Mouse (Mus musculus) MEL (cell line): ENCODE data around the gene Kdm5b. TPM values are rescaled to one million over a fixed set of nuclear protein-coding genes. Genes with fewer than 3 reads are reported as not detected.

Experiments
- DNase-seq: peaks from one replicate; pipeline ENCODE4 v3.0.0; 2011; ENCODE audit warnings: low read depth, low spot score
- H3K27ac ChIP-seq: 2 replicates; pipeline ENCODE4 v1.5.1; 2012; ENCODE audit warnings: low read depth, mild to moderate bottlenecking, control low read depth, low read length, moderate library complexity; ENCODE audit not compliant: control insufficient read depth
- H3K27me3 ChIP-seq, 2 experiments: fragments of 150-350 bp in 1 of 2; sonication (generic) in 1 of 2; 2 replicates each; pipeline ENCODE4 v1.6.1; 2012; ENCODE audit warnings: low read length in 2 of 2, mild to moderate bottlenecking in 2 of 2, improper control_type of control experiment in 1 of 2, moderate library complexity in 1 of 2; ENCODE audit not compliant: insufficient read depth in 2 of 2, control insufficient read depth in 1 of 2
- H3K36me3 ChIP-seq, 2 experiments: 2 replicates each; pipeline ENCODE4 v1.6.1; 2012 to 2014; ENCODE audit warnings: low read length in 2 of 2, improper control_type of control experiment in 1 of 2, inconsistent platforms in 1 of 2, mild to moderate bottlenecking in 1 of 2; ENCODE audit not compliant: insufficient read depth in 2 of 2, control insufficient read depth in 1 of 2
- H3K4me1 ChIP-seq, 2 experiments: fragments of 150-350 bp in 1 of 2; sonication (generic) in 1 of 2; 2 replicates each; pipeline ENCODE4 v1.6.1; 2012; ENCODE audit warnings: low read length in 2 of 2, improper control_type of control experiment in 1 of 2, mild to moderate bottlenecking in 1 of 2; ENCODE audit not compliant: insufficient read depth in 2 of 2, control insufficient read depth in 1 of 2
- H3K4me3 ChIP-seq, 2 experiments: fragments of 150-350 bp in 1 of 2; sonication (generic) in 1 of 2; 2 replicates each; pipeline ENCODE4 v1.5.1; 2012; ENCODE audit warnings: low read depth in 2 of 2, low read length in 2 of 2, mild to moderate bottlenecking in 2 of 2, moderate library complexity in 2 of 2, control low read depth in 1 of 2, improper control_type of control experiment in 1 of 2; ENCODE audit not compliant: control insufficient read depth in 1 of 2, insufficient read depth in 1 of 2
- H3K79me2 ChIP-seq: 2 replicates; pipeline ENCODE4 v1.6.1; 2012; ENCODE audit warnings: mild to moderate bottlenecking, low read length, moderate library complexity; ENCODE audit not compliant: control insufficient read depth, poor library complexity, insufficient read depth
- H3K9ac ChIP-seq: 2 replicates; pipeline ENCODE4 v1.6.1; 2012; ENCODE audit warnings: low read depth, mild to moderate bottlenecking, control low read depth, low read length, moderate library complexity; ENCODE audit not compliant: control insufficient read depth, poor library complexity, severe bottlenecking
- H3K9me3 ChIP-seq: fragments of 150-350 bp; sonication (generic); replicated peaks from 2 replicates; pipeline ENCODE4 v1.6.1; 2012; ENCODE audit warnings: mild to moderate bottlenecking, low read length, improper control_type of control experiment, moderate library complexity; ENCODE audit not compliant: insufficient read depth
- BHLHE40 ChIP-seq: IDR thresholded peaks from 2 replicates; pipeline ENCODE4 v1.6.1; 2012; ENCODE audit warnings: low read depth, mild to moderate bottlenecking, inconsistent platforms, low read length, improper control_type of control experiment, borderline replicate concordance
- ETS1 ChIP-seq: IDR thresholded peaks from 2 replicates; pipeline ENCODE4 v1.6.1; 2012; ENCODE audit warnings: low read depth, mild to moderate bottlenecking, inconsistent platforms, low read length, improper control_type of control experiment, moderate library complexity
- KAT2A ChIP-seq: conservative IDR thresholded peaks from 2 replicates; pipeline ENCODE4 v1.6.1; 2012; ENCODE audit warnings: low read depth, low read length, improper control_type of control experiment, inconsistent platforms
- MAX ChIP-seq: IDR thresholded peaks from 2 replicates; pipeline ENCODE4 v1.6.1; 2011; ENCODE audit warnings: low read length, improper control_type of control experiment
- MAZ ChIP-seq: IDR thresholded peaks from 2 replicates; pipeline ENCODE4 v1.6.1; 2012; ENCODE audit warnings: low read depth, mild to moderate bottlenecking, inconsistent platforms, low read length, improper control_type of control experiment
- MXI1 ChIP-seq: IDR thresholded peaks from 2 replicates; pipeline ENCODE4 v1.6.1; 2011; ENCODE audit warnings: mild to moderate bottlenecking, low read depth, low read length, improper control_type of control experiment
- POLR2A ChIP-seq, 2 experiments: IDR thresholded peaks; 2 replicates each; pipeline ENCODE4 v1.6.1; 2011 to 2012; ENCODE audit warnings: low read length in 2 of 2, mild to moderate bottlenecking in 2 of 2, control low read depth in 1 of 2, improper control_type of control experiment in 1 of 2, low read depth in 1 of 2, moderate library complexity in 1 of 2; ENCODE audit not compliant: control insufficient read depth in 1 of 2, insufficient read depth in 1 of 2, poor library complexity in 1 of 2
- RAD21 ChIP-seq: IDR thresholded peaks from 2 replicates; pipeline ENCODE4 v1.6.1; 2011; ENCODE audit warnings: mild to moderate bottlenecking, low read depth, low read length, improper control_type of control experiment
- SIN3A ChIP-seq: IDR thresholded peaks from 2 replicates; pipeline ENCODE4 v1.6.1; 2012; ENCODE audit warnings: low read length, improper control_type of control experiment, inconsistent platforms
- SMC3 ChIP-seq: IDR thresholded peaks from 2 replicates; pipeline ENCODE4 v1.6.1; 2011; ENCODE audit warnings: low read depth, low read length, improper control_type of control experiment
- TBP ChIP-seq: IDR thresholded peaks from 2 replicates; pipeline ENCODE4 v1.8.0; 2011; ENCODE audit warnings: low read depth, low read length, improper control_type of control experiment
- TCF12 ChIP-seq: IDR thresholded peaks from 2 replicates; pipeline ENCODE4 v1.6.1; 2014; ENCODE audit warnings: low read depth, mild to moderate bottlenecking, inconsistent platforms, low read length, improper control_type of control experiment, moderate library complexity
- UBTF ChIP-seq: IDR thresholded peaks from 2 replicates; pipeline ENCODE4 v1.6.1; 2012; ENCODE audit warnings: low read depth, mild to moderate bottlenecking, inconsistent platforms, low read length, improper control_type of control experiment, moderate library complexity, borderline replicate concordance; ENCODE audit not compliant: insufficient read depth
- ZC3H11A ChIP-seq: IDR thresholded peaks from 2 replicates; pipeline ENCODE4 v1.6.1; 2012; ENCODE audit warnings: low read depth, mild to moderate bottlenecking, inconsistent platforms, low read length, improper control_type of control experiment
- ZKSCAN1 ChIP-seq: IDR thresholded peaks from 2 replicates; pipeline ENCODE4 v1.6.1; 2012; ENCODE audit warnings: low read depth, mild to moderate bottlenecking, inconsistent platforms, low read length, improper control_type of control experiment, moderate library complexity
- ZMIZ1 ChIP-seq: IDR thresholded peaks from 2 replicates; pipeline ENCODE4 v1.6.1; 2012; ENCODE audit warnings: low read depth, mild to moderate bottlenecking, inconsistent platforms, low read length, improper control_type of control experiment, moderate library complexity
- polyA plus RNA-seq, 2 experiments: library from polyadenylated mRNA; stranded (reverse) in 1 of 2; unstranded in 1 of 2; fragments of >175 nt in 1 of 2; fragments of >200 nt in 1 of 2; gene quantifications; 2 replicates each; pipeline versions ENCODE4 v1.2.1 to v1.2.4; 2012; ENCODE audit warnings: low replicate concordance in 2 of 2, low read depth in 1 of 2; ENCODE audit not compliant: insufficient read length in 2 of 2, insufficient read depth in 1 of 2, missing spikeins in 1 of 2
- total RNA-seq: library from RNA; depleted of rRNA; stranded (reverse); fragments of 300-350 nt; gene quantifications from 2 replicates; pipeline ENCODE4 v1.2.3, GENCODE M21; 2012

Gene Kdm5b
- total and polyA plus RNA-seq, 3 experiments, result 25.5 to 48.6 (median 31.8) TPM

DNA sequence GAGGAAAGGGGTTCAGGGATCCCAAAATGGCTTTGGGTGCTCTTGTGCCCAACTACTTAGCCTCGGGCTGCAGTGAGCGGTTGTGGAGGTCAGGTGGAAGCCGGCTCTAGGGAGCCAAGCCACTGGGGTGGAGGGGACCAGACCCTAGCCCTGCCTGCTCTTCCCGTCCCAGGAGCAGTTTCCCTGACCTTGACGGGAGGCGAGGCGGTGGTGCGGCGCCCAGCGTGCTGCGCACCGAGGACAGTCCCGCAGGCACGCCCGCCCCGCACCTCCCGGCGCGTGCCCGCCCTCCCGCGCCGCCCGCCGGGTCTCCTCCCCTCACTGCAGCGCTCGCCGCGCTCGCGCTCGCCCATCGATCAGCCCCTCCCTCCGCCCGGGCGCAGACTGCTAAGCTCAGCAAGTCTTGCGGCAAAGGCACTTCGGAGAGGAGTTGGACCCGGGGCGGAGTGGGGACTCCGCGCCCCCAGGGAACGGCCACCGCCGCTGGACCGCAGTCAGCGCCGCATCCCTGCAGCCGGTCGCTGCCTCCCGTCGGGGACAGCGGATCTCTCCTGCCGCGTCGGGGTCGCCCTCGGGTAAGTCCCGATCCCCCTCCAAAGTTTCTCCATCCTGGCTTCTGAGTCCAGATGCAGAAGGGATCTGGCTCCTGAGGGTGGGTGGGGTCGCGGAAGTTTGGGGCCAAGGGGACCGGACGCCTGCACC, 86.4 kb downstream of the Kdm5b start, which contains the start of gene Syt2:
Gene Syt2, plus strand, starts transcription at position 417 of the 702 bp plus-strand sequence.
- Histone ChIP-seq H3K79me2 (no peaks in the 10 kb centered on the region), H3K27ac (no peak within 1 kb of the TSS), H3K9me3 (no peaks in the 10 kb centered on the region), H3K4me1 (peaks cover 0 to 3% of the 10 kb centered on the region in 2 experiments; a peak in 1 of 4 replicates), H3K9ac (no peak within 1 kb of the TSS), H3K36me3 (no peaks in the 10 kb centered on the region), H3K27me3 (peaks cover 0 to 3% of the 10 kb centered on the region in 2 experiments; a peak in 1 of 4 replicates), H3K4me3 (no peak within 1 kb of the TSS)
- DNase-seq, result no peak
- no peak for TF ChIP-seq ZC3H11A
- no peak for TF ChIP-seq SMC3
- TF ChIP-seq ZMIZ1, result no peak
- no peak for TF ChIP-seq UBTF
- no peak for TF ChIP-seq RAD21
- no peak for TF ChIP-seq MXI1
- no peak for TF ChIP-seq SIN3A
- TF ChIP-seq POLR2A (IDR thresholded peaks at IDR 0.05; ENCODE audit: control insufficient read depth in 1 of 2, insufficient read depth in 1 of 2, low read depth in 1 of 2, low read length in 2 of 2, poor library complexity in 1 of 2), result no peak
- TF ChIP-seq ETS1, result no peak
- no peak for TF ChIP-seq TCF12

DNA sequence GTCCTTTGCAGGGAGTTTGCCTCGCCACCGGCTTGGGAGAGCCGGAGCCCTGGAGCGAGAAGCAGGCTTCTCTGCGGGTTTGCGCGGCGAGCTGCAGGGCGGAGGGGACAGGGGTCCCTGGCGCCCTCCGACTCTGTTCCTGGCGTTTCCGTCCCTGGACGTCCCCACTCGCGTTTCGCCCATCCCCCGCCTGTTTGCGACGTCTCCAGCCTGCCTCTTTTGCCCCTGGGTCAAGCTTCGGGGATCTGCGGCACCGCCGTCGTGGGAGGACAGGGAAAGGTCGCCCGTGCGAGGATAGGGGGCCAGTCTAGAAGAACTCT, 87.0 kb downstream of the Kdm5b start:
- Histone ChIP-seq H3K79me2 (no peaks in the 10 kb centered on the region), H3K4me1 (peaks cover 0 to 8% of the 10 kb centered on the region in 2 experiments; a peak in 2 of 4 replicates), H3K36me3 (peaks cover 0 to 2% of the 10 kb centered on the region in 2 experiments; a peak in 2 of 4 replicates), H3K27ac (no peak overlapping the region), H3K9me3 (no peaks in the 10 kb centered on the region), H3K9ac (no peak overlapping the region), H3K27me3 (peaks cover 0 to 3% of the 10 kb centered on the region in 2 experiments; a peak in 1 of 4 replicates), H3K4me3 (no peak overlapping the region)
- TF ChIP-seq BHLHE40 (no peak), TBP (no peak), ZKSCAN1 (no peak), UBTF (no peak), MAZ (no peak), POLR2A (IDR thresholded peaks at IDR 0.05; ENCODE audit: control insufficient read depth in 1 of 2, insufficient read depth in 1 of 2, low read depth in 1 of 2, low read length in 2 of 2, poor library complexity in 1 of 2) (no peak), MAX (no peak), RAD21 (no peak), KAT2A (no peak)
- DNase-seq, result no peak
